Mouse (Mus musculus) CD4-positive, CD25-positive, alpha-beta regulatory T cell, adult 2 months (primary cell): ENCODE results near the gene Chkb.

ENCODE experiments used
- DNase-seq: peaks from one replicate; pipeline ENCODE4 v3.0.0-alpha.2; 2012; ENCODE audit warnings: low read depth, low spot score

Gene Chkb

DNA sequence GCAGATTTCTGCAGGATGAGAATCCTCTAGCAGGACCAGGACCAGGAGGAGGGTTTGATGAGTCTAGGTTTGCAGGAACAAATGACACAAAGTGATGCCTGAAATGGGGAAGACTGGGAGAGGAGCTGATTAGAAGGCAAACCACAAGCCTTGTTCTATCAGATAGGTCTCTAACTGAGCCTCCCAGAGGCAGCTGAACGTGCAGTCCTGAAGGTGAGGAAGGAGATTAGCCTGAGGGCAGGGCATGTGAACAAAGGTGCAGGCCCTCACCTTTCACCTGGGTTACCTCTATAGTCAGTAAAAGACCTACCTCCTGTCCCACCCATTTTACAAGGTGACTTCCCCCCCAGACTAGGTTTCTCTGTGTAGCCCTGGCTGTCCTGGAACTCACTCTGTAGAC is 30.0 kb downstream of the Chkb start:
- DNase-seq = no peak

DNA sequence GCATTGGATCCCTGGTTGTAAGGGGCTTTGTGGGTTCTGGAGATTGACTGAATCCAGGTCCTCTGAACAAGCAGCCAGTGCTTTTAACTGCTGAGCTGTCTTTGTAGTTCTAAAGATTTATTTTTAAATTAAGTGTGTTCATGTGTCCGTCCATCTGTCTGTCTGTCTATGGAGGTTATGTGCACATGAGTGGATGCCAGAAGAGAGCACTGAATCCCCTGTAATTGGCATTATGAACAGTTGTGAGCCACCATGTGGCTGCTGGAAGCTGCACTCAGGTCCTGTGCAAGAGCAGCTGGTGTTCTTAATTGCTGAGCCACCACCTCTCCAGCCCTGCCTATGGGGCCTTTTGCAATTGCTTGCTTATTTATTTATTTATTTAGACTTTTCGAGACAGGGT is 31.6 kb downstream of the Chkb start:
- DNase-seq = no peak

DNA sequence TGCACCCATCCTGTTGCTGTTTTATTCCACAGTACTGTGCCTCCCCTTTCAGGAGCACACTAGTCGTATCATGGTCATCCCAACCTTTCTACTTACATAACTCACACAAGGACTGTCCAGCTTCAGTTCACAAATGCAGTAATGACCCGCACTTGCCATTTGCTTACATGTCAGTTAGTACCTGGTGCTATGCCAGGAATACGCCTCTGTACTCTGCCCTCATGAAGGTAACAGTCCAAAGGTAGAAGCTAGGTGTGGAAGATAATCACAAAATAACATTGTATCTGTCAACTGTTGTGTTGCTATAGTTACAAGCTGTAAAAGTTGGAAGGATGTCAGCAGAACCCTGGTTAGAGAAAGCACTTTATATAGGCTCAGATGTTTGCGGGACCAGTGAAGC is 32.8 kb downstream of the Chkb start:
- DNase-seq = no peak

DNA sequence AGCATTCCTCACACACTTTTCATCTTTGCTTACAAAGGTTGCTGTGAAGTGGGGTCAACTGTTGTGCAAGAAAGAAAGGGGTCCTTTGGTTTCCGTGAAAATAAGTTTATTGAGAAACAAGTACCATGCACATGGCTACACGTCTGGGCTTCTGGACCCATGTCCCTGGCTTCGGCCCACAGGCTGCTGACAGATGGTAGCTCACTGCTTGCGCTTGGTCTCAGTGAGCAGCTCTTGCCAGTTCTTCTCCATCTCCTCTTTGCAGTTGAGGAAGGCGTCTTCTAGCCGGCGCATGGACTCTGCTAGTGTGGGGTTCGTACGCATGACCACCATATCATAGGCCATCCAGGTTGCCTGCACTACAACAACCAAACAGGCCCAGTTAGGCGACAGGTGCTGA is 39.6 kb downstream of the Chkb start:
- DNase-seq = no peak

DNA sequence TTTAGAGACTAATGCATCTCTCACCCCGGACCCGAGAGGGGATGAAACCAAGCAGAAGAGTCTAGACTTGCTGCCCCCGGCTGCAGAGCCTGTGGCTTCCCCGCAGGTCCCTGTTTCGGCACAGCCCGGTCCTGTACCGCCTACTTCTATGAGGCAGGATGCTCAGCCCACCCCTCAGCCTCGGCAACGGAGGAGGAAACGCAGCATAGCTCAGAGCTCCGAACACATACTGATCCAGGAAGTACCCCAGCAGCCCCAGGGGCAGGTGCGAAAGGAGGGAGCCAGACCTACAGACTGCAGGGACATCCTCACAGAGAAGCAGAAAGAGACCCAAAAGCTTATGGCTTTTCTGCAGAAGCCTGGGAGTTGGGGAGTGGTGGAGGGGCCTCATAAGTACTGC is 42.6 kb downstream of the Chkb start:
- peak; percentile 50 for DNase-seq

DNA sequence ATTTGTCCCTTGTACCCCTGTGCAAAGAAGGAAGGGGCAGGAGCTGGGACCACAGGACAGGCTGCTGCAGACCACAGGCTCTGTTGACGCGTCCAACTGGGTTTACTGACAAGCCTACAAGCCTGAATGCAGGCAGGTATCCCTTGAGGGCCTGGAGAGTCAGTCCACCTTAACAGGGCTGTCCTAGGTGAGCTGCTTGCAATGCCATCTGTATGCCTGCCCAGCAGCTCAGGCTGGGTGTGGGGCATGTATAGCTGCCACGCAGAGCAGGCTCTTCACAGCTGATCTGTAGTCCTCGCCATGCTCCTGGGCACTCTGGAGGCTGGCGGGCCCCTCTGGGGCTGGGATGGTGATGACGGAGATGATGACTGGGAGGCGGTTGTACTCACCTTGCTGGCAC is 45.1 kb downstream of the Chkb start, which contains the start of gene Klhdc7b:
Klhdc7b (plus strand) TSS at position 301 of the 400 bp plus-strand sequence.
- no peak for DNase-seq

DNA sequence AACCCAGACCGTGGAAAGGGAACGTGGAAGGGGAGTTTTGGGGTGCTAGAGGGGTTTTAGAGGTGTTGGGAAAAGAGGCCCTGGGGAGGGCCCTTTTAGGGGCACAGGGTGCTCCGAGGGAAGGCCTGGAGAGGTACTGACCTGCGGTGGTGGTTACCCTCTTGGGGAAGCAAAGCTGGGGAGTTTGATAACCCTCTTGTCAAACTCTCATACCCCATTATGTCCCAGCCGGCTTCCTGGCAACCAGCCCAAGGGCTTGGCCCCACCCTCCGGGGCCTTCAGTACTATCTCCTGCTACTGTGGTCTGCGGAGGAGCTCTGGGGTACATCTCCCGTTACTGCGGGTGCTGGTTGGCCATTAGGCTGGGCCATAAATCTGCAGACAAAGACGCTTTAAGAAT is 50.3 kb downstream of the Chkb start:
- no peak for DNase-seq

DNA sequence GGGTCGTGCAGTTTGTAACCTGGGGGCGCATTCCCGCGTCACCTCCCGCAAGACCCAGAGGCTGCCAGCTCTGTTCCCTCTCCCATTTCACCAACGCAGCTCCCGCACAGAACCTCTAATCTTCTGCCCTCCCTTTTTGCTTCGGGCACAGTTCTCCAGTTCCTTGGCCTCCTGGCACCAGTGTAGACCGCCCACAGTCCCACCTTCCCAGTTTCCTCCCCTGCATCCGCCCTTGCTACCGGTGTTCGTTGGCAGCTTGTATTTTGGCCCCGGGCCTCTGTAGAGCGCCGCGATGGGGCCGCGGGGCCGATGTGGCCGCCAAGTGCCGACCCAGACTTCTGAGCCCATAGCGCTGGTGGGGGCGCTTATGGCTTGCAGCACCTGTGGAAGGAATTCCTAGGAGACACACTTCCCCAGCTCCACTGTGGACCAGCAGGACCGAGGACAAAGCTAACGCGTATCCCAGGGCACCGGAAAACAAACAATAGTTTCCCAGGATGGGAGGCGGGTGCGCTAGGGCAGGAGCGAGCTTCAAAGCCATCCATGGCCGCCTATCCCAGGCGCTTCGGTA is 50.8 kb downstream of the Chkb start, which contains the start of gene Odf3b:
Odf3b (minus strand) TSS at position 452 of the 571 bp plus-strand sequence.
- peak; percentile 39 for DNase-seq

DNA sequence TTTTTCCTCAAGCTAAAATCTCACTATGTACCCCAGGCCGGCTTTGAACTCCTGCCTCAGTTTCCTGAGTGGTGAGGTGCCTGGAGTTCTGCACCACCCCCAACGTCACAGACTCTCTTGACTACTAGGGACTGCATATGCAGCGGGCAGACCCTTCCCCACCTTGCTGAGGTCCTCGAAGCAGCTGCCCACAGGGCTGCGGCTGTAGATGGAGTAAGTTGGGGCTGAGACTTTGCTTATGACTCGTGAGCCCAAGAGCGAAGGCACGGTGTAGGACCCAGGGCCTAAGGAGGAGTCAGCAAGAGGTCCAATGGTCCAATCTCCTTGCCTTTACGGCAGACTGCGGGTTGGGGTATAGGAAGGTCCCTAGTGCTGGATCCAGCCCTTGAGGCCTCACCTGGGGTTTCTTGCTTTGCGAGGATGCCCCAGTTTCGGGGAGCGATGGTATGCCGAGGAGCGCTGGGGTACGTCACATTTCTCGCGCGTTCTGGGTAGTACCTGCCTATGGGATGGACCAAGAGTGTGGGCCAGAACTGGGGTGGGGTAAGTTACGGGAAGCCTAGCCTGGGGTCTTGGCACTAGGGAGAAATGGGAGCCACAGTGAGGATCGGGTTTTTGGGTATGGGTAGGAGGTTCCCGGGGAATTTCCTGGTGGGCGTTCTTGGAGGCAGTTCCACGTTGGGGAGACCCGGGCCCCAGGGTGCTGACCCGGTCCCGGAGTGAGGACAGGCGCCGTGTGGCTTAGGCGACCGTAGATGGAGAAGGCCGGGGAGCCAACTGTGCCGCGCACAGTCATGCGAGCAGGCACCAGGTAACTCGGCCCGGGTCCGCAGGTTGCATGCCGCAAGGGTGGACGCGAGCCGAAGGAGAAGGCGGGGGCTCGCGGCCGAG is 51.5 kb downstream of the Chkb start:
- no peak for DNase-seq

DNA sequence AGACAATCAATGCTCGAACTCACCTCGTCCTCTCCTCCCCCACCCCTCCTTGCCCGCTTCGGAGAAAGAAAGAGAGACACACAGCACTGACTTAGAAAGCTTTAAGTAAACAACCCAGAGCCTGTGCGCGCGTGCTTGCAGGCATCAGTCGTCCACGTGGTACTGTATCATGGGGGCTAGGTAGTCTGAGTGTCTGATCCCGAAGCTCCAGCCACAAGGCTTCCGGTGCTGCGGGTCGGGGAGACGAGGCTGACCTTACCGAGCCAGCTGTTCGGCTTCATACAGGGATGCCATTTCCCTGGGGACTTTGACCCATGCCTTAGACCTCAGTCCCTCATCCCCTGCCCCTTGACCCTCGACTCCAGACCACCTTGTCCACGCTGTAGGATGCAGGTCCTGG is 52.3 kb downstream of the Chkb start:
- no peak for DNase-seq

DNA sequence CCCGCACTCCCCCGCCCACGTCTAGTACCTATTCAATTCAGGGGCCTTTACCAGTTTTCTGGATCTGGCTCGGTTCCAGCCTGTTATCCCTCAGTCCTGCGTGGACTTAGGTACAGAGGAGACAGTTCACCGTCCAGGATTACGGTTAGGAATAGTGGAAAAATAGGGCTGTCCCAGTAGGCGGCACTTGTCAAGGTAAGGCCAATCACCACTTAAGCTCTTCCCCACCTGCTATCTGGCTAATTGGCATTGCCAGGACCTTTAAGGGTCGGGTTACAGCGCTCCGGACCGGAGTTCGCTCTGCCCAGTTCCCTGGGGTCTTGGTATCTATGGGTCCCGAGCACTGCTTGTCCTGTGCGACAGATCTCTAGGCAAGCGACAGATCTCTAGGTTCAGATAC is 52.8 kb downstream of the Chkb start, which contains the start of gene Tymp:
Tymp (minus strand) TSS at position 83 of the 400 bp plus-strand sequence.
- DNase-seq = no peak
